Mouse (Mus musculus) frontal cortex, adult 2 months (tissue): ENCODE results near the gene Vmn1r217. TPM values are rescaled to one million over a fixed set of nuclear protein-coding genes. Genes with fewer than 3 reads are reported as not detected.
"Not testable (repeated sequence)": the region's sequence is repeated elsewhere in the genome, so short reads cannot be mapped to it uniquely, and the experiment has no call there.

Experiments used
- DNase-seq, 2 experiments: peaks; one replicate each; pipeline ENCODE4 v3.0.0; 2022; ENCODE audit warnings: low spot score in 1 of 2; ENCODE audit errors: extremely low spot score in 1 of 2
- polyA plus RNA-seq: library from polyadenylated mRNA; depleted of rRNA; stranded (reverse); fragments of >200 nt; gene quantifications from 2 replicates; pipeline ENCODE4 v1.2.3, GENCODE M21; 2012; rRNA removed

The Vmn1r217 gene
- not detected in 2 replicates for polyA plus RNA-seq

DNA sequence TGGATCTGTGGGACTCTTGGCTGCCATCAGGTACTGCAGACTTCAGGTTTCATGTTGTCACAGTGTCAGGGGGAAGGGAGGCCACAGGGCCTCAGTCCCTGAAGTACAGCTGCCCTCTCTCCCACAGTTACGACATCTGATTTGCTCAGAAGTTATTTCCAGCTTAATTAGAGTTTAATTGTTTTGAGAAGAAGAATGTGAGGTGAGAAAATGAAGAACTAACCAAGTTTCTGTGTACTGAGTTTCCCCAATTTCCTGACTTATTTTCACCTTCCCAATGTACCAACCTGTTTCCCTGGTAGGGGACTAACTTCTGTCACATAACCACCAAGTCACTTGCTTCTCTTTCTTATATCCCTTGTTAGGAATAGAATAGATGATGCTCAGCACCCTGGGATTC is at the start of gene Vmn1r217:
Gene Vmn1r217, minus strand, starts transcription at position 101 of the 400 bp plus-strand sequence.
- DNase-seq: not testable (repeated sequence)

DNA sequence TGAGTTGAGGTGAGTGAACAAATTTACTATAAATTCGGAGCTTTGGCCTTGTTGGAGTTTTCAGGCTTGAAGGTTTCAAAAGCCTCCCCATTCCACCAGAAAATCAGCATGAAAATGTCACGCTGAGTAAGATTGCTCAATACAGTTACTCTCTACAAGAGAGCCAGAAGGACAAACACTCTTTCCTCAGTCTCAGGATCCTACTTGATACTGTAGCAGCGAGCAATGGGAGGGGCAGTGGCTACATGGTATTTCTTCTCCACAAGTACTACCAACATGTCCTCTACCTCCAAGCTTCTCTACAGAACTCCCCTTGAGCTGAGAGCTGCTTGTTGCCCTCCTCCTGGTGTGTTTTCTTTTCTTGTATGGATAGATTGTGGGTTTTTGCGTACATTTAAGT is 48.4 kb upstream of the Vmn1r217 start:
- DNase-seq: not testable (repeated sequence)

DNA sequence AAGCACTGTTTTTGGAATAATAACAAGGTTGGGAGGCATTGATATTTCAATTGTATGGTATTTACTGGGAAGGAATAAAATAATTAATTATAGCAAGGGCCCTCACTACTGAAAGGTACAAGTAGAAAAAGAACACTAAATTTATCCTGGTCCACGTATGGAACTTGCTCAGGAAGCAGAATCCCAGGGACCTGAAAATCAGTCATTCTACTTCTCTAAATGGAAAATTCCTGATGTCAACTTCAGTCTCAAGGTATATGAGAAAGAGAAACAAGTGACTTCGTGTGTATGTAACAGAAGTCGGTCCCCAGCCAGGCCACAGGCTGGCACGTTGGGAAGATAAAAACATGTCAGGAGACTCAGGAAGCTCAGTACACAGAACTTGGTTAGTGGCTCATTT is 41.0 kb upstream of the Vmn1r217 start, which contains the start of gene Vmn1r219:
Gene Vmn1r219, plus strand, starts transcription at position 301 of the 400 bp plus-strand sequence.
- DNase-seq: no peak

DNA sequence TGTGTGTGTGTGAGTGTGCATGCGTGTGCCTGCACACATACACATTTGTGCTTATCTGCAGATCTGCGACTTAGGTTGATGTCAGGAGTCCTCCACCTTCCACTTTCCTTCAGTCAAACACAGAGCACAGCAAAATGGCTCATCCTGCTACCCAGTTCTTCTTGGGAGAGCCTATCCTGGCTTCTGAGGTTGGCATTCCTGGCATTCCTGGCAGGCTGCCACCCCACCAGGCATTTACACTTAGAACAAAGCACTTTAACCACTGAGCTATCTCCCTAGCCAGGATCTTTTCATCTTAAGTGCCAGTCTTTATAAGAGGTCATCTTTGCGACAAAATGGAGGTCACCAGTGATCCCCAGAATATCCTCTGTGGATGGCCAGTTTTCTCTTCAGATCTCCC is 39.8 kb upstream of the Vmn1r217 start:
- DNase-seq: no peak

DNA sequence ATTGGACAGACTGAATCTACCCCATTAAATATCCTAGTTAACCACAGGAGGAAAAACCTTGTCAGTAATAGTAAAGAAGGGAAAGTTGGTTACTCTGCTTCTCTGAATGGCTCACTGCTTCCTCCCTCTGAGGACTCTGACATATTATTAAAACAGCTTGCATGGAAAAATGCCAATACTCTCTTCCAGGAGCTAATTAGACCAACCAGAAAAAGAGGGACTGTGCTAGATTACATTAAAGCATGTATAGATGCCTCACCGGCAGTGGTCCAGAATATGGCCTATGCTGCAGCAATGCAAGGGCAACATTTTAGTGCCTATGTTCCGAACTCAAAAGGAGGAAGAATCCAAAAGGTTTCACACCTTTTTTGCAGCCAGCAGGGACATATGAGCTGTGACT is 20.9 kb upstream of the Vmn1r217 start:
- DNase-seq: no peak

DNA sequence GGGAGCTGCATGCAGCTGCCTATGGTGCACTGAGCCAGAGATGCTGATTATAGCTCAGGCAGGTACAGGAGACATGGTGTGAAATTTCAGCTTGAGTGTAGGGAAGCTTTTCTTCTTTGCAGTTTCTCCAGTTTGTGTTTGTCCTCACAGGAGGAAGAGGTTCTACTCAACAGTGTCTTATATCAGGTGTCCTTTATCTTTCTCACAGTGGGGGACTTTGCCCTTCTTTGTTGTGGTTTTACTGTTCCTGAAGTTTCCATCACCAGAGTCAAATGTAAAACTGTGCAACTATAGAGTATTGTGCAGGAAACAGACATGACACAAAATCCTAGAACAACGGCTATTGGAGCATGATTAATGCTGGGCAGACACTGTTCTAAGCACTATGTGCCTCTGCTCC is 15.5 kb upstream of the Vmn1r217 start:
- DNase-seq: no peak

DNA sequence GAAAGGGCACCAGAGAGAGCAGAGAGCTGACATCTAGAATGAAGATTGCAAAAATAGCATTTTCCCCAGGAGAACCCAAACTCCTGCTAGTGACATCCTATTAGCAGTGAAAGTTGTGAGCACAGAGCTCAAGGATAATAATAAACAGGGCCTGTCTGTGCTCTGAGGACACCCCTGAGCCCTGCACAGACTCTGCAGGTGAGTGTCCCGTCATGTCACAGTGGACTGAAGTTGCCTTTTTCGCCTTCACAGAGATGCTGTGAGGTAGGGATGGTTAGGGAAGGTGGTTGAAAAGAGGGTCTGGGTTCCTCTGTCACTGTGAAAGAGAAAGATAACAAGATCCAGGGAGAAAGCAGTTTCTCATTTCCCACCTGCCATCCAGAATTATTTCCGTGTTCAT is 15.1 kb upstream of the Vmn1r217 start, which contains the start of gene Vmn1r218:
Gene Vmn1r218, plus strand, starts transcription at position 57 of the 400 bp plus-strand sequence.
- no peak for DNase-seq

DNA sequence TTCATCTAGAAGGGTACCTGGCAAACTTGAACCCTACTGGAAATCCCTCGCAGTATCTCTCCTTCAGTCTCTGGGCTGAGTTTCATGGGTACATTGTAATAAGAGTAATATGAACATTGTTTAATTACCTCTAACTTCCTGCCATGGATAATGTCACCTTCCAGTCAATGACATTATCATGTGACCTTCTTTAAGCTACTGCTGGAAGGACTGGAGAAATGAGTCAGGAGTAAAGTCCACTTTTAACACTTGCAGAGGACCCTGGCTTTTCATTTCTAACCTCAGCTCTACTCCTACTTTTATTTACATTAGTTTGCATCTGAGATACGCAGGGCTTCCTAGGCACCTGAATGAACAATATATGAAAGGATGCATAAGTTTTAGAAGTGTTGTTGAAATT is 2.6 kb upstream of the Vmn1r217 start:
- DNase-seq: no peak

DNA sequence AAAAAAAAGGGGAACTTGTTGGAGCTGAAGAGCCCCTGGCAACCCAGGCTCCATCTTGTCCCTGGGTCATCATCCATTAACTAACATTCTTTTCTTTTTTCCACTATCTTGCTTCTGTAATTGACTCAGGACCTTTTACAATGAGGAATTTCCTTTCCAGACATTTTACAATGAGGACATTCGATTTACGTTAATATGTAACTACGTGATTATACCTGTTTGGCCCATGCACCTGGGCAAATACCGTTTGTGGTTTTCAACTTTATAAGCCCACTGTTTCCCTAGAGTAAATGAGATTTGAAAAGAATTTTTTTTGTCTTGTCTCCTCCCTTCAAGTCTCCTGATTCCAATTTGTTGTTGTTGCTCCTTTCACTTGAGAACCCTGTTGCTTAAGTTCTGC is 23.6 kb downstream of the Vmn1r217 start:
- DNase-seq: no peak

DNA sequence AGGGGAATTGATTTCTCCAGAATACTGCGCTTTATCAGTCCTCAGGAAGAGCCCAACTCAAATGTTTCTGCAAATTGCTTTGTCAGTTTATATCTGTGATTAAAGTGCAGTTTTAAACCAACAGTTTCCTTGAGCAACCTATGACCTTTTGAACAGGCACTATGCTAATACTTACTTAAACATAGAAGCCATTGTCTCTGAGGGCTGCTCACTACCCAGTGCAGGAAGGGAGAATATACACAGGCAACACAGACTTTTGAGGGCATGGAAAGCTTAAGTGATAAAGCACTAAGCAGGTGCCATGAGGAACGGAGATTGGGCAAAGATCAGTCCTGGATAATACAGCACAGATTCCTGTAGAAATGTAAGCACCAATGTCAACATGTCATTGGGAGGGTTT is 48.7 kb downstream of the Vmn1r217 start:
- DNase-seq: no peak

DNA sequence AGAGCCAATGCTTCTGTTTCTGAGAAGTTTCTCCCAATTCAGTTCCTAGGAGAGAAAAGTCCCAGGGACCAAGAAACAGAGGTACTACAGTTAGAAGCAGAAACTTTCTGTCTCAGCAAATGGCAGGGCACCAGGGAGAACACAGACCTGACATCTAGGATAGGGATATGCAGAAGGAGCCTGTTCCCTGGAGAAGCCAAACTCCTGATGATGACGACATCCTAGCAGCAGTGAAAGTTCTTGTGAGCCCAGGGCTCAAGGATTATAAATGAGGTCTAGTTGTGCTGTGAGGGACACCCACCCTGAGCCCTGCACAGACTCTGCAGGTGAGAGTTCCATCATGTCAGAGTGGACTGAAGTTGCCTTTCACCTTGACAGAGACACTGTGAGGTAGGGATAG is 50.3 kb downstream of the Vmn1r217 start, which contains the start of gene Vmn1r215:
Gene Vmn1r215, plus strand, starts transcription at position 301 of the 400 bp plus-strand sequence.
- no peak for DNase-seq

DNA sequence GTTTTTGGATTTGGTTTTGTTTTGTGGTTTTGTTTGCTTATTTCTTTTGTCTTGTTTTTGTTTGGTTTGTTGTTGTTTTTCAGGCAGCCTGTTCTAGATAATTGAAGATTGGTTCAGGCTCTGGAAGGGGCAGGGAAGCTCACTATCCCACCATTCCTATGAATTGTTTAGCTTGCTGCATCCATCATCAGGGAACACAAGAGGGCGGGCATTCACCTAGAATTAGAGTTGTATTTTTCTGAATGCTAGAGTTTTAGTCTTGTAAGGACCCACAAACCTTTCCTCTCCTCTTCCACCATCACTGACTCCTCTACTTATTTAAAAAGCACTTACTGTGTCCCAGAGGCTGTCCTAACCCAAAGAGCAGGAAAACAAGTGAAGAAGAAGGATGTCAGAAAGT is 60.2 kb downstream of the Vmn1r217 start:
- no peak for DNase-seq

Other genes with a start within 250 kb of the Vmn1r217 start
- gene Vmn1r212, start 234.0 kb downstream of the Vmn1r217 start, polyA plus RNA-seq: not detected in 2 replicates
- not detected in 2 replicates for gene Vmn1r213, start 110.6 kb downstream of the Vmn1r217 start, polyA plus RNA-seq
- gene Vmn1r214, start 87.8 kb downstream of the Vmn1r217 start, polyA plus RNA-seq: not detected in 2 replicates
- gene Vmn1r215, start 50.2 kb downstream of the Vmn1r217 start, polyA plus RNA-seq: not detected in 2 replicates
- not detected in 2 replicates for gene Vmn1r218, start 14.9 kb upstream of the Vmn1r217 start, polyA plus RNA-seq
- not detected in 2 replicates for gene Vmn1r219, start 41.1 kb upstream of the Vmn1r217 start, polyA plus RNA-seq
- gene Vmn1r220, start 69.7 kb upstream of the Vmn1r217 start, polyA plus RNA-seq: not detected in 2 replicates
- not detected in 2 replicates for gene Vmn1r221, start 95.9 kb upstream of the Vmn1r217 start, polyA plus RNA-seq
- gene Vmn1r222, start 117.7 kb upstream of the Vmn1r217 start, polyA plus RNA-seq: not detected in 2 replicates
- not detected in 2 replicates for gene Vmn1r223, start 128.9 kb upstream of the Vmn1r217 start, polyA plus RNA-seq